Mouse (Mus musculus) common myeloid progenitor, adult 5-6 weeks (primary cell): Measurements from ENCODE around the gene Gm11562. TPM values are rescaled to one million over a fixed set of nuclear protein-coding genes. Genes with fewer than 3 reads are reported as not detected.

Experiments
- ATAC-seq: replicated peaks from 2 replicates; pipeline ENCODE4 v1.8.0; 2016; ENCODE audit warnings: low read depth, mild to moderate bottlenecking, moderate TSS enrichment, inconsistent platforms; ENCODE audit not compliant: poor library complexity, severe bottlenecking
- total RNA-seq: library from RNA; stranded (forward); fragments of 200-1000, 187-1606 nt; gene quantifications from 2 replicates; pipeline ENCODE4 v1.2.3, GENCODE M21; 2017

Gene Gm11562
- total RNA-seq, 1 experiment from 2014 or later: not detected

DNA sequence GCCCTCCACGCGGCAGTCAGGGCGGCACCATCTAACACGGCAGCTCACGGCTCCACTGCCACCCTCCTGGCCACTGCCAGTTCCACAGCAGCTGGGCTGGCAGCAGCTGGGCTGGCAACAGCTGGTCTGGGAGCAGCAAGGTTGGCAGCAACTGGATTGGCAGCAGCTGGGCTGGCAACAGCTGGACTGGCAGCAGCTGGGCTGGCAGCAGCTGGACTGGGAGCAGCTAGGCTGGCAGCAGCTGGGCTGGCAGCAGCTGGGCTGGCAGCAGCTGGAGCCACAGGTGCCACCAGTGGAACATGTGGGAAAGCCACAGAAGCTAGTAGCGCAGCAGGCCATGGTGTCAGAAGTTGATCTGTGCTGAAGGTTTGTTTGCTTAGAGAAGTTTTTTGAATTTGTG, 29.3 kb downstream of the Gm11562 start, which contains the start of gene Krtap1-3:
TSS of gene Krtap1-3 (minus strand) at position 359 of the 400 bp plus-strand sequence.
- ATAC-seq: no peak

DNA sequence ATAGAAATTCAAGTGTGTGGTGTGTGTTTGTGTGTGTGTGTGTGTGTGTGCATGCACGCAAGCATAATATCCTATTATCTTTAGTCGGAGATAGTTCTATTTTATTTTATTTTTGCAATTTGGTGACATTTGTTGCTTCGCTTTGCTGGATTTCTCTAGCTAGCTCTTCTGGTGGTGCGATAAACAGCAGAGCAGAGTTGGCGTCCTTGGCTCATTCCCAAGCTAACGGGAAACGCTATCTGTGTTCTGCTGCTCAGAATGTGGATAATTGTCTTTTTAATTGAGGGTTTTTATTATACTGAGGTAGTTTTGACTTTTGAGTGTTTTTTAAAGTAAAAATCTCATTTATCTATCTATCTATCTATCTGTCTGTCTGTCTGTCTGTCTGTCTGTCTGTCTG, 35.1 kb downstream of the Gm11562 start:
- ATAC-seq: no peak

- ATAC-seq: no peak
These were observed 37.0 kb downstream of the Gm11562 start, which contains the start of gene Krtap1-4 for GRCm38 (mm10) chr11:99583245-99583704. Gene Krtap1-4 (minus strand): TSS chr11:99583654.

DNA sequence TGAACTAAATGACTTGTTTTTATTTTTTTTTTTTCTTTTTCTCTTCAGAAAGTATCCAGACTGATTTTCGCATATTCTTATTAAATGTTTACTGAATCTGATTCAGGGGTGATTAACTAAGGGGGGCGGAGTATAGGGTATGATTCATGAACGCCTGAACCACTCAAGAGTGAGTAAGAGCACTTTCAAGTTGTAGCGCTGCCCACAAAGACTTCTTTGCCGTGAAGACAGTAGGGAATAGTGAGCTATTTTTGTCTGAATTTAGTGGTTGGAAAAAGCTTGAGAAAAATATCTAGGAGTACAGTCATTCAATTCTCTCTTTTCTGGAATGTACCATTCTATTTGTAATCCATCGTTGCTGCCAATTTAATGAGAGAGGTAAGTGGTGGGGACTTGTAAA, 38.7 kb downstream of the Gm11562 start:
- ATAC-seq: no peak

- no peak for ATAC-seq
These were observed 39.2 kb downstream of the Gm11562 start for GRCm38 (mm10) chr11:99581051-99581450.

- no peak for ATAC-seq
These were observed 39.6 kb downstream of the Gm11562 start, which contains the start of gene Krtap1-5 for GRCm38 (mm10) chr11:99580636-99581035. Gene Krtap1-5 (minus strand): TSS chr11:99581016.

DNA sequence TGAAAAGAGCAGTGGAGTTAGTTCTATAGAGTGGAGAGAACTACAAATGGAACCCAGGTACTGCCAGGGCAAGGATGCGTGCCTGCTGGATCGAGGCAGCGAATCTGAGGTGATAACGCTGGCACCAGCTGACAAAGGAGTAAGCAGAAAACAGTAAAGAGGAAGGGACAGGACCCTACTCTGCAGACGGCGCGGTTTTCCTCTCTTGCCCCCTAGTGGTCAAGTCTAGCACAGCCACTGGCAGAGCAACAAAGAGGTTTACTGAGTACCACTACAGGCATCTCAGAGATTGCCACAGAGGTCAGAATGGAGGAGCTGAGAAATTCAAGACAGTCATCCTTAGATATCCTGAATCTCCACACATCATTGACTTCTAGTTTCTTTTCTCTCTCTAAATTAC, 46.1 kb downstream of the Gm11562 start:
- ATAC-seq: peak; percentile 94

GRCm38 (mm10) chr11:99573164-99573563, 47.1 kb downstream of the Gm11562 start:
- ATAC-seq: no peak

Other genes with a start within 250 kb of the Gm11562 start
- gene Krt28, start 245.5 kb downstream of the Gm11562 start, total RNA-seq: not detected in 2 replicates
- gene Krt10, start 231.1 kb downstream of the Gm11562 start, total RNA-seq: 0.50 TPM in 1 of 2 replicates, not detected in the other
- not detected in 2 replicates for gene Krt12, start 198.2 kb downstream of the Gm11562 start, total RNA-seq
- not detected in 2 replicates for gene Krt20, start 182.3 kb downstream of the Gm11562 start, total RNA-seq
- gene Krt23, start 127.3 kb downstream of the Gm11562 start, total RNA-seq: not detected in 2 replicates
- gene Krt39, start 99.1 kb downstream of the Gm11562 start, total RNA-seq: not detected in 2 replicates
- not detected in 2 replicates for gene Krt40, start 77.3 kb downstream of the Gm11562 start, total RNA-seq
- not detected in 2 replicates for gene Krtap3-3, start 69.6 kb downstream of the Gm11562 start, total RNA-seq
- not detected in 2 replicates for gene Krtap3-2, start 63.6 kb downstream of the Gm11562 start, total RNA-seq
- not detected in 2 replicates for gene Gm11939, start 61.0 kb downstream of the Gm11562 start, total RNA-seq
- not detected in 2 replicates for gene Krtap3-1, start 53.8 kb downstream of the Gm11562 start, total RNA-seq
- not detected in 2 replicates for gene Krtap1-5, start 39.4 kb downstream of the Gm11562 start, total RNA-seq
- not detected in 2 replicates for gene Krtap1-4, start 36.8 kb downstream of the Gm11562 start, total RNA-seq
- gene Krtap1-3, start 29.1 kb downstream of the Gm11562 start, total RNA-seq: not detected in 2 replicates
- gene Krtap9-3, start 22.3 kb downstream of the Gm11562 start, total RNA-seq: not detected in 2 replicates
- not detected in 2 replicates for gene Gm11938, start 17.1 kb downstream of the Gm11562 start, total RNA-seq
- gene Gm11937, start 10.2 kb downstream of the Gm11562 start, total RNA-seq: not detected in 2 replicates
- gene Krtap2-4, start 5.6 kb downstream of the Gm11562 start, total RNA-seq: not detected in 2 replicates
- not detected in 2 replicates for gene Krtap4-1, start 7.8 kb upstream of the Gm11562 start, total RNA-seq
- gene Krtap4-2, start 14.6 kb upstream of the Gm11562 start, total RNA-seq: not detected in 2 replicates
- gene Krtap4-7, start 23.7 kb upstream of the Gm11562 start, total RNA-seq: not detected in 2 replicates
- gene Gm11555, start 29.8 kb upstream of the Gm11562 start, total RNA-seq: not detected in 2 replicates
- gene Gm11563, start 38.5 kb upstream of the Gm11562 start, total RNA-seq: not detected in 2 replicates
- not detected in 2 replicates for gene Krtap4-6, start 45.5 kb upstream of the Gm11562 start, total RNA-seq
- not detected in 2 replicates for gene Gm14190, start 70.3 kb upstream of the Gm11562 start, total RNA-seq
- gene Gm14180, start 113.9 kb upstream of the Gm11562 start, total RNA-seq: not detected in 2 replicates
- gene Gm11595, start 152.5 kb upstream of the Gm11562 start, total RNA-seq: not detected in 2 replicates
- gene Krtap4-8, start 160.3 kb upstream of the Gm11562 start, total RNA-seq: not detected in 2 replicates
- gene Krtap4-9, start 164.8 kb upstream of the Gm11562 start, total RNA-seq: not detected in 2 replicates
- gene Gm11596, start 173.0 kb upstream of the Gm11562 start, total RNA-seq: not detected in 2 replicates
- gene Gm11569, start 178.5 kb upstream of the Gm11562 start, total RNA-seq: not detected in 2 replicates
- not detected in 2 replicates for gene Gm11554, start 184.0 kb upstream of the Gm11562 start, total RNA-seq
- gene Krtap4-13, start 189.5 kb upstream of the Gm11562 start, total RNA-seq: not detected in 2 replicates
- not detected in 2 replicates for gene Gm11564, start 195.2 kb upstream of the Gm11562 start, total RNA-seq
- gene 2300003K06Rik, start 217.6 kb upstream of the Gm11562 start, total RNA-seq: not detected in 2 replicates
- not detected in 2 replicates for gene Krtap4-16, start 231.2 kb upstream of the Gm11562 start, total RNA-seq
- gene Gm11568, start 237.5 kb upstream of the Gm11562 start, total RNA-seq: not detected in 2 replicates
- not detected in 2 replicates for gene Gm11559, start 244.0 kb upstream of the Gm11562 start, total RNA-seq